Mouse (Mus musculus): ENCODE measurements at regions not wholly inside any gene's neighbourhood (a gene's known extent, or its start where the extent isn't known, plus 50 kb on each side); places are given as distances from the start of the nearest gene placed in this dataset.

DNA sequence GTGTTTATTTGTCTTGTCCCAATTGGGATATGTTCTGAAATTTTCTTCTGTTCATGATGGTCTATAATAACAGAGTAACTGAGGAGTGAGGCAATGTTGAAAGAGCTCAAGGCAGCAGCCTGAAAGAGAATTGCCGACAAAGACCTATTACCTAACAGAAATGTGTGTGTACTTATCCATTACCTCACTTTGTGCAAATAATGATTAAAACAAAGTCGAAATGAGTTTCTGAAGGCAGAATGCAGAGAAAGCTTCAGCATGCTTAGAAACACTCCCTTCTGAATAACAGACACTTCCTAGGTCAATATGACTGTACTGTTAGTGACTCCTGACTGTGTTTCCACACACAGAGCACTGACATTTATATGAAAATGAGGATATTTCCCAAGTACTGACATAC is 63.0 kb downstream of the Kbtbd8 start:
- DNase-seq (ENCODE audit: low spot score): no peak

DNA sequence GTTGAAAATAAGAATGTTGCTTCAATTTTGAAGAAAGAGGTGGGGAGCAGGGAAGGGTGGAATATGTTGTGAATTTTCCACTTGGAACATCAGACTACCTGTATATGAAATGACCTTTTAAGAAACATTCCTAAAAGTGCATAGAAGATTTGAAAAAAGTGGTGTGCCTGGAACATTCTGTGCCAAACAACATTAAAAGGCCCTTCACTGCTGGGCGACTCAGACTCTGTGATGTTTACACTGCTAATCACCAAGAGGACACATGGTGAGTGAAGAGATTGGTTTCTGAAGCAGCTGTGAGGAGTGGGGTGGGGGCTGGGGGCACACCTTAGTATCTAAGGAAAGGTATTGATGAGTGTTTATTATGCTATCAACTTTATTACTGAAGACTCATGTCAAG is 65.2 kb downstream of the Kbtbd8 start:
- DNase-seq (ENCODE audit: low spot score): no peak

- DNase-seq (ENCODE audit: low spot score): no peak
Observed at GRCm38 (mm10) chr6:95185074-95185931, 68.3 kb downstream of the Kbtbd8 start.

DNA sequence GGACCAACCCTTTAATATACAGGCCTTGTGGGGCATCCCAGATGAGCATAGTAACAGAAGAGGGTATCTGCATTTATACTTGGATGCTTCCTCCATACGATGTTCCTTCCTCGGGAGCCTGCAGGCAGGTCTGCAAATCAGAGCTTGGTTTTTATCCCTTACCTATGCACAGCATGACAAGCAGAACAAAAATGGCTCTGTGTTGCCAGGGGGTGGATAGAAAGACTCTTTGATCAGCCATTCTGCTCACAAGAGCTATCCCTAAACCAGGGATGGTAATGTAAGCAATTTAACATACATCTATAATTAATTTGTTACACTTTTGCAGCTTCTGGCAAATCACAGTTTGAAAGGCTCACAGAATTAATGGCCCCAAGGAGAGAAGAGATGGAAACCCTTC is 79.6 kb downstream of the Kbtbd8 start:
- no peak for DNase-seq (ENCODE audit: low spot score)

DNA sequence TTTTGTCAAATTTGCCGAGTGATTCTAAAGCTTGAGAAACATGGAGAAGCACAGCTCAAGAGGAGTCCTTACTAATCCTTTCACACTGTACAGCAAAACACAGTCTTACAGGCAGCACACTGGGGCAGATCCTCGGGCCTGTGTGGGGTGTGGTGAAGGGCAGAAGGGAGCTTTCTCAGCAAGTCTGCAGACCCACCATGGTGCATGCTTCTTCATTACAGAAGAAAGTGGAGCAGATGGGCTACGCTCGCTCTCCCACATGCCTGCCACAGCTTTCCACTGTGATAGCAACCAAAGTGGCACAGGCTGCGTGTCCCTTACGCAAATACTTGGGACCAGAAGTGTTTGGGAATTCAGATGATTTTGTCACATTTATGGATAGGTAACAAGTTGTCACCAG is 81.6 kb downstream of the Kbtbd8 start:
- no peak for DNase-seq (ENCODE audit: low spot score)

- no peak for DNase-seq (ENCODE audit: low spot score)
Observed at GRCm38 (mm10) chr6:95202291-95202790, 85.3 kb downstream of the Kbtbd8 start.

GRCm38 (mm10) chr6:95202978-95203377 is 85.9 kb downstream of the Kbtbd8 start:
- no peak for DNase-seq (ENCODE audit: low spot score)

GRCm38 (mm10) chr6:95204231-95204630 is 87.2 kb downstream of the Kbtbd8 start:
- DNase-seq (ENCODE audit: low spot score): no peak

DNA sequence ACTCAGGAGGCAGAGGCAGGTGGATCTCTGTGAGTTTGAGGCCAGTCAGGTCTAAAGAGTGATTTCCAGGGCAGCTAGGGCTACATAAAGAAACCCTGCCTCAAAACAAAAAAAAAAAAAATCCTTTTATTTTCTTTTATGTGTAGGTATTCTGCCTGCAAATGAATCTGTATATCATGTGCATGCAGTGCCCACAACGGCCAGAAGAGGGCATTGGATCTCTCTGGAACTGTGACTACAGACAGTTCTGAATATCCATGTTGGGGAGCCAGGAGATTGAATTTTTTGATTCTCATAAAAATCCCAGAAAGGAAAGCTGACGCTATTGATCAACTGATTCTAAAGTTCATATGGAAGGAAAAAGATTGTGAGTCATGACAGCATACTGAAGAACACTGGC is 90.0 kb downstream of the Kbtbd8 start:
- DNase-seq (ENCODE audit: low spot score): no peak

DNA sequence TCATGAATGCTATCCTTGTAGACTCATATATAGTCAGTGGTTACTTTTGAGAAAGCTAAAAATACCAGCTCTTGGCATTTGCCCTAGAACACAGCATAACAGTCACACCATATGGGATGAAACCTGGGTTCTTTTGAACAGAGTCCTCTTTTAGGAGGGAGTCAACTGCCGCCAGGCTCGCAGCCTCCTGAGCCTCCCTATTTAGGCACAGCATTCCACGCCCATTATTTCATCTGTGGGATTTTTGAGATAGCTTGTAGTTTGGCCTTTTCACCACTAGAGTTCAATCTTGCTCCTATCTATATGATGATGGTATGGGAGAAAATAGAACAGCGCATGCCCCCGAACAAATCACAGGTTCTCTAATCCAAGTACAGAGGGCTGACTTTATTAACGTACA is 100.4 kb downstream of the Kbtbd8 start:
- no peak for DNase-seq (ENCODE audit: low spot score)

DNA sequence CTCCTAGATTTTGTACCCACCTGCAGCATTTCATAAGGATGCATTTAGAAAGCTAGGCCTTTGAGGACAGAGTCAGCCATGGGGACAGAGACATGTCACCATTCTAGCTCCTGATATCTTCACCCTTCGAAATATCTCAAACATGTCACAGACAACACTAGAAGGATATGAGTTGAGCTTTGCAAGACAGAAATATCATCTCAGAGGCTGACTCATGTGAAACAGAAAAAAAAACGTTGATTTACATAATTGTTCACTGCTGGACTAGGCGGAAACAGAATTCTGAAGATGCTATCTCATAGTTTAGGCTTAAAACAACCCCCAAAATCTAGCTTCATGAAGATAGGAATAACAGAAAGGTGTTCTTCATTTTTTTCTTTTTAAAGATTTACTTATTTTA is 101.8 kb downstream of the Kbtbd8 start:
- no peak for DNase-seq (ENCODE audit: low spot score)

GRCm38 (mm10) chr6:95223537-95223936 is 98.4 kb upstream of the Gm10234 start:
- DNase-seq (ENCODE audit: low spot score): peak; percentile 21

GRCm38 (mm10) chr6:95229885-95230284 is 92.0 kb upstream of the Gm10234 start:
- no peak for DNase-seq (ENCODE audit: low spot score)

DNA sequence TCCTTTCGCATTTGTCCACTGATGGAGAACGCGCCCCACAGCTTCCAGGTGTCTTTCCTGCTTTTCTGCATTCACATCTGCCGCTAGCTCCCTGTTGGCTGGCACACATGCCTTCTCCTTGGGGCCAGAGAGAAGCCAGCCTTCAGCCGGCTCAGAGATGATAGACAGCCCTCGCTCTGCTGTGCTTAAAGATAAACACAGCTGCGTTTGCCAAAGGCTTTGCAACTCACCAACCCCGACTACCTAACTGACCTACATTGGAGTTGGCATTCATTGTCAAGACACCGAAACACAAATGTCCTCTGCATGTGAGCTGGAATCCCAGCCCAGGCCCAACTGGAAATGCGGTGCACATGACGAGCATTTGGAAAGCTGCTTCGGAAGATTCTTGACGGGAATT is 87.2 kb upstream of the Gm10234 start:
- DNase-seq (ENCODE audit: low spot score): no peak

DNA sequence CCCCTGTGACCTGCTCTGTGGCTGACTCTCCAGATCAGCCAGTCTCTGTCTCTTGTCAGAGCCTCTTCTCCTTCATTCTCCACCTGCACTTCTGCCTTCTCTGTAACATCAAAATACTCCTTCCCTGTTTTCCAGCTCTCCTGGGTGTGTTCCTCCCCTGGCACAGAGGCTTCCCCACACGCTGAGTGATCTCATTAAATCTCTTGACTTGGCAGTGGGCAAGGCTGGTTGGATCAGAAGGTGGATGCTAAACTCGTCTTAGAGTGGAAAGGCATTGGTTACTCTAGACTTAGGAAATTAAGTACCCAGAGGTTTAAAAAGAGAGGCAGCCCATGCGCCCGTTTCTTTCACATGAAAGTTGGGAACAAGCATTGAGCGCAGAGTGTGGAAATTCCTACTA is 78.3 kb upstream of the Gm10234 start:
- no peak for DNase-seq (ENCODE audit: low spot score)

GRCm38 (mm10) chr6:95244911-95245310 is 77.0 kb upstream of the Gm10234 start:
- DNase-seq (ENCODE audit: low spot score): no peak

DNA sequence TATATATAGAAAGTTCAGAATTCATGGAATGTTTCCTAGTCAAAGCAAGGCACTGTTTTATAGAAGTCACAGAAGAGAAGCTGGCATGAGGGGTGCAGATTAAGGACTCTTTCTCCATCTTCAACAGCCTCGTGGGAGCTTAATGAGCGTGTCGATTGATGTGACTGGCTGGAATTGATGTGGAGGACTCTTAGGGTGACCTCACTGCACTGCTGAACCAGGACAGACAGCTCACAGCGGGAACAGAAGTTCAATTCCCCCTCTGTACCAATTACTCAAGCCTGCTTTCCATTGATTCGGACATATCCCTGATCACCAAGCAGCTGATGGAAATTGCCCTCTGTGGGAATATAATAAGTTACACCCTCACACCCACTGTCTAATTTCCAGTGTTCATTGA is 65.6 kb upstream of the Gm10234 start:
- DNase-seq (ENCODE audit: low spot score): no peak

DNA sequence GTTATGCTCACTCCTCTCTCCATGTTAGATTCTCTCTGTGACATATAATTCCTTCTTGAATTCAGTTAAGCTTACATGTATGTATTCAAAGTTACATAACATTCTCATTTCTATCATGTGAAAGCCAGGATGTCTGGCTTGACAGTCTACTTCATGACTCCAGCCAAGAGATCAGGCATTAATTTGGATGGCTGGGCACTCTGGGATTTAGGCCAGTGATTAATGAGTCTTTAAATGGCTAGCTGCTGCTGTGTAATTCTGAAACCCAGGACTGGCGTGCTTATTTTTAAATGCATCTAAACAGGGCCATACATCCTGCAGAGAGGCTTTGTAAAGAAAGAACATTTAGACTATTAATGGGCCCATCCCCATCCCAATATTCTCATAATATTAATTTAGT is 60.9 kb upstream of the Gm10234 start:
- DNase-seq (ENCODE audit: low spot score): no peak

DNA sequence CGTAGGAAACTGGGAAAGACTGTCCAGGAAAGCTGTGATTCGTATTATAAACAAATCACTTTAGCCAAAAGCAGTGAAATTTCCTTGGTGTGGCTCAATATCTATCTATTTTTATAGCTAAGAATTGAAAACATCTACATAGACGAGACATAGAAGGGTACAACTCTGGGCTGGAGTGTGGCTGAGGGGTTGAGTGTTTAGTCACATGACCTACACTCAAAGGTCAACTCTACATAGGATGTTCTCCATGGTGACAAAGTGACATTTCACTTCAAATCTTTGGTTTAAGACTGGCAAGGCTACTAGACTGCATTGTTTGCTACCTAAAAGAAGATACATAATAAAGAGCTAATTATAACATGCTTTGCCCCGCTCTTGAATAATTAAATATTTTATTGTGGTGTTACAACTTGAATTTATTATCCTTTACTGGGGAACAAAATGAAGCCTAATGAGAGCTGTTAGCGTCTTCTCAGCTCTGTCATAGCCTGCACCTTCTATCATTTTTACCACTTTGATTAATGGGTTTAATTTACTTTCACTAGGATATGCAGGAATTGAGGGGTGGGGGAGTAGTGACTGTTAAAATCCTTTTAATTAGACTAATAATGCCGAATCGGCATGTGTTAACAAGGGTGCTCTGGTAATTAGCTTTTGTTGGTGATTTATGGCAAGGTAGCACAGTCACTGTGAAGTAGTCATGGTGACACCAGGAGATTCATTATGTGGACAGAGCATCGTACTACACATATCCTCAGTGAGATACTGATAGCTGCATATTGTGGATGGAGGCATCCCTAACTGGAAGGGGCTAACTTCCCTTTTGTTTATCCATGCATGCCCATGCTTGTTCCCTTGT is 57.7 kb upstream of the Gm10234 start:
- DNase-seq (ENCODE audit: low spot score): no peak

DNA sequence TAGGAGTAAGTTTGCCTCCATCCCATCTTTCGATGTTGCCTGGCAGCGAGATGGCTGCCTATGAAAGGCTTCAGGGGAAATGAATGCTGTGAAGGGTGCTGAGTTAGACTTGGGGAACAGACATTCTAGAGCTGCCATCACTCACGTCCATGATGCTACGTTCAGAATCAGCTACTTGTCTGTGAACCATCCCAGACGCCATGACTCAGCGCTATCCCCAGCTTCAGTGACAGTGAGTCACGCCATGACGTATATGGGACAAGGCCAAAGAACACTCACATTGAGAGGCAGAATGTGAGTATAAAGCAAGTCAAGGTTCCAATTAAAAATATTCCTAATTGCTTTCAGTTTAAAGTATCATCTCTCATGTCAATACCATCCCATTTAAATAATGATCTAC is 52.4 kb upstream of the Gm10234 start:
- no peak for DNase-seq (ENCODE audit: low spot score)
